Mouse (Mus musculus) liver, adult 2 months (tissue): ENCODE data around the gene Cntnap4. TPM values are rescaled to one million over a fixed set of nuclear protein-coding genes. Genes with fewer than 3 reads are reported as not detected.

Source experiments
- DNase-seq: peaks from one replicate; pipeline ENCODE4 v3.0.0-alpha.2; 2011; ENCODE audit warnings: low read depth, low spot score; ENCODE audit errors: extremely low read depth
- H3K27ac ChIP-seq: fragments of 200-500 bp; replicated peaks from 2 replicates; pipeline ENCODE4 v1.5.1; 2012; ENCODE audit warnings: low read depth, mild to moderate bottlenecking, control low read depth, inconsistent platforms, low read length; ENCODE audit not compliant: insufficient read depth
- H3K27me3 ChIP-seq: fragments of 200-500 bp; 2 replicates; pipeline ENCODE4 v1.6.1; 2012; ENCODE audit warnings: mild to moderate bottlenecking, moderate library complexity, low read length, inconsistent platforms; ENCODE audit not compliant: control insufficient read depth, insufficient read depth
- H3K36me3 ChIP-seq: fragments of 200-500 bp; 2 replicates; pipeline ENCODE4 v1.6.1; 2012; ENCODE audit warnings: low read length, inconsistent platforms; ENCODE audit not compliant: control insufficient read depth, insufficient read depth
- H3K4me1 ChIP-seq: fragments of 200-500 bp; 2 replicates; pipeline ENCODE4 v1.6.1; 2011; ENCODE audit warnings: low read length; ENCODE audit not compliant: control insufficient read depth, insufficient read depth
- H3K4me3 ChIP-seq: fragments of 200-500 bp; 2 replicates; pipeline ENCODE4 v1.5.1; 2011; ENCODE audit warnings: low read depth, mild to moderate bottlenecking, control low read depth, low read length, moderate library complexity; ENCODE audit not compliant: insufficient read depth
- H3K79me2 ChIP-seq: fragments of 200-500 bp; 2 replicates; pipeline ENCODE4 v1.6.1; 2012; ENCODE audit warnings: inconsistent platforms, mild to moderate bottlenecking, low read length, moderate library complexity; ENCODE audit not compliant: control insufficient read depth, insufficient read depth
- H3K9ac ChIP-seq: fragments of 200-500 bp; 2 replicates; pipeline ENCODE4 v1.6.1; 2012; ENCODE audit warnings: low read depth, mild to moderate bottlenecking, control low read depth, inconsistent platforms, low read length
- CTCF ChIP-seq: fragments of 200-500 bp; IDR thresholded peaks from 2 replicates; pipeline ENCODE4 v1.5.1; 2011; ENCODE audit warnings: low read depth, low read length, control low read depth
- POLR2A ChIP-seq: fragments of 200-500 bp; IDR thresholded peaks from 2 replicates; pipeline ENCODE4 v1.6.1; 2011; ENCODE audit warnings: low read length, control low read depth; ENCODE audit not compliant: insufficient read depth; ENCODE audit errors: extremely low read depth
- WGBS: fragments of 180-500 bp; shearing (Covaris S2); methylation state at CpG from one replicate; pipeline ENCODE4 v1.1.7; 2018; 5-methylcytosine and 5-hydroxymethylcytosine counted together
- polyA plus RNA-seq: library from polyadenylated mRNA; depleted of rRNA; stranded (reverse); fragments of >200 nt; gene quantifications from 2 replicates; pipeline ENCODE4 v1.2.3, GENCODE M21; 2012
- total RNA-seq: library from RNA; depleted of rRNA; stranded (reverse); fragments of >200 nt; gene quantifications from 2 replicates; pipeline ENCODE4 v1.2.3, GENCODE M21; 2014

Cntnap4 gene
- total and polyA plus RNA-seq, 2 experiments = not detected

DNA sequence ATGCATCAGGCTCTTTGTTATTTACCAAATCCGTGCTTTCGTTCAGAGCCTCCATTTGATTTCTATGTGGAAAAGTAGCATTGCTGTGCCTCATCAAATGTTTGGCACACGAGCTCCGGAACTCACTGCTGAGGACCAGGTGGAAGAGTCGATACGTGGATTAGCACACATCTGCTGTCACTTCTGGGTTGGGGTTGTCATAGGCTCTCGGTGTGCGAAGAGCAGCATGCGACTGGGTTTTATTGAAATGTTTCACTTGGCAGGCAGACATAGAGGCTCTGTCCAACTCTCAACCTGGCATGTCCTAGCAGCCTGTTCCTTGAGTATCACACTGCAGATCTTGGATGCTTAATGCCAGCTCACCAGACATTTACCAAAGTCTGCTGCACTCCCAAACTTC lies 111.9 kb downstream of the Cntnap4 start:
- TF ChIP-seq CTCF (no peak), POLR2A (no peak)
- DNase-seq = no peak
- Histone ChIP-seq H3K9ac (no peak overlapping the region), H3K79me2 (no peaks in the 10 kb centered on the region), H3K4me3 (no peak overlapping the region), H3K27me3 (no peaks in the 10 kb centered on the region), H3K4me1 (no peaks in the 10 kb centered on the region), H3K27ac (no peak overlapping the region), H3K36me3 (no peaks in the 10 kb centered on the region)
- WGBS = 88% methylated on average over 9 of the region's 9 CpGs

DNA sequence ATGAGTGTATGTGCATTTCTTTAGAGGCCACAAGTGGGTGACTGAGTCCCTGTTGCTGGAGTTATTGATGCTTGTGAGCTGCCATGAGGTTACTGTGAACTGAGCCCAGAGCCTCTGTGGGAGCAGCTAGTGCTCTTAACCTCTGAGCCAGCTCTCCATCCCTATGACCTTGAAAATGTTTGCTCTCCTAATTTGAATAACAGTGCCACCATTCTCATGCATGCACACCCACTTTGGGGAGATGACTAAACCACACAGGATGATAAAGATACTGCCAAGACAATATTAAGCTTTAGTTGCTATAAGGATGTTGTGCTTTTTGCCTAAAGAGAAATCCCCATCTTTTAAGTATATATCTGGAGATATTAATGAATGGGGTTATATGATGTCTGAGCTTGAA lies 125.9 kb downstream of the Cntnap4 start:
- no peak overlapping the region for H3K4me3 ChIP-seq
- H3K4me1 ChIP-seq = no peaks in the 10 kb centered on the region
- no peak for TF ChIP-seq POLR2A
- TF ChIP-seq CTCF = no peak
- H3K27ac ChIP-seq = no peak overlapping the region
- no peaks in the 10 kb centered on the region for H3K36me3 ChIP-seq
- no peak overlapping the region for H3K9ac ChIP-seq
- no peak for DNase-seq
- no peaks in the 10 kb centered on the region for H3K27me3 ChIP-seq
- H3K79me2 ChIP-seq = no peaks in the 10 kb centered on the region

DNA sequence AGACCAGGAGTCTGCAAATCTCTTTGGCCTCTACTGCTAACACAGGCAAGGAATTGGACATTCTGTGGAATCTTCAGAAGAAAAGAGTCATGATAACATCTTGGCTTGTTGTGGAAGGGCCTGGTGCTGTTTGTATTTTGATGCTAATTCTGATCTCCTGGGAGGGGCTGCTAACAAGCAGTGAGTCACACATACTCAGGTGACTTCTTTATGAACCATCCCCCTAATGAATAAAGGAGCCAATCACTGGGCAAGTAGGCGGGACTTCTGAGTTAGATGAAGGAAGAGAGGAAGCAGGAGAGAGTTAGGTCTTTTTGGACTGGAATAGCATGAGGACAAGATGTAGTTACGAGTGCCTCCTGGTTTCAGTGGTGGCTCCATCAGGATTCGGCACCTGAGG lies 128.3 kb downstream of the Cntnap4 start:
- no peaks in the 10 kb centered on the region for H3K36me3 ChIP-seq
- WGBS = 82% methylated on average over 3 of the region's 3 CpGs
- DNase-seq = no peak
- H3K27ac ChIP-seq = no peak overlapping the region
- no peaks in the 10 kb centered on the region for H3K4me1 ChIP-seq
- H3K9ac ChIP-seq = no peak overlapping the region
- TF ChIP-seq CTCF = no peak
- TF ChIP-seq POLR2A = no peak
- H3K27me3 ChIP-seq = no peaks in the 10 kb centered on the region
- no peaks in the 10 kb centered on the region for H3K79me2 ChIP-seq
- no peak overlapping the region for H3K4me3 ChIP-seq

DNA sequence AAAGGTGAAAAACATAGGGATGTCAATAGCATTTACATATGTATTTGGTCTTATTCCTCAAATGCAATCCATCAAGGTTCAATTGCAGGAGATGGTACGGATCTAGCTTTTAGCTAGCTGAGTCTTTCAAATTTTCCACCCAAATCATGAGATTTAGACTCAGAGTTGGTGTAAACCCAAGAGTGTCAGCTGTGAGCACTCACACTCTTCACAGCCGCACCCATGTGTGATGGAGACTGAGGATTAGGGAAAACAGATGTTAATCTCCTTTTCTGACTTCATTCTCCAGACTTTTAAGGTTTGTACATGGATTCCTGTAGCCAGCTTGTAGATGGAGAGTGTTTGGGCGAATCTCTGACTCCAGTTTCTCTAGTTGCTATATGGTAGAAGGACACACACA lies 147.1 kb downstream of the Cntnap4 start:
- H3K4me1 ChIP-seq = no peaks in the 10 kb centered on the region
- no peaks in the 10 kb centered on the region for H3K27me3 ChIP-seq
- 43% methylated on average over 3 of the region's 3 CpGs for WGBS
- H3K36me3 ChIP-seq = no peaks in the 10 kb centered on the region
- H3K9ac ChIP-seq = no peak overlapping the region
- no peak for DNase-seq
- no peak overlapping the region for H3K4me3 ChIP-seq
- H3K79me2 ChIP-seq = no peaks in the 10 kb centered on the region
- H3K27ac ChIP-seq = no peak overlapping the region
- no peak for TF ChIP-seq POLR2A
- TF ChIP-seq CTCF = no peak

DNA sequence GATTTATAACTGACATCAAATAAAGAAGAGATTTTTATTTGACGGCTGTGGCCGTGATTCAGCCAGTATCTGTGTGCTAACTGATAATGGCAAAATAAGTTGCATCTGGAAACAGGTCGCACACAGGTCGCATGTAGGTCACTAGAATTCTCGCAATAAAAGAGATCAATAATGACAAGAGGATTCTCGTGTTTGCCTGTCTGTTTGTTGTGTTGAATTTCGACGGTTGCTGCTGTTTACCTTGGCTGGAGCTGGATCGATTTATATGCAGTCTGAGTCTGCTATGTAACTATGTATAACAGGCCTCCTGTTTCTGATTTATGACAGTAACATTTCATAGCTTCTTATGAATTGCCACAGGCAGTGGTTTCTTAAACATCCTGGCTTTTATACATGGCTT lies 155.1 kb downstream of the Cntnap4 start:
- Histone ChIP-seq H3K36me3 (no peaks in the 10 kb centered on the region), H3K9ac (no peak overlapping the region), H3K27me3 (peaks cover 2% of the 10 kb centered on the region; the same call in 1 of the 2 replicates), H3K4me1 (no peaks in the 10 kb centered on the region; the same call in 1 of the 2 replicates), H3K4me3 (no peak overlapping the region), H3K27ac (no peak overlapping the region), H3K79me2 (no peaks in the 10 kb centered on the region)
- TF ChIP-seq CTCF (no peak), POLR2A (no peak)
- WGBS = 18% methylated on average over 9 of the region's 9 CpGs
- peak; percentile 65 for DNase-seq

DNA sequence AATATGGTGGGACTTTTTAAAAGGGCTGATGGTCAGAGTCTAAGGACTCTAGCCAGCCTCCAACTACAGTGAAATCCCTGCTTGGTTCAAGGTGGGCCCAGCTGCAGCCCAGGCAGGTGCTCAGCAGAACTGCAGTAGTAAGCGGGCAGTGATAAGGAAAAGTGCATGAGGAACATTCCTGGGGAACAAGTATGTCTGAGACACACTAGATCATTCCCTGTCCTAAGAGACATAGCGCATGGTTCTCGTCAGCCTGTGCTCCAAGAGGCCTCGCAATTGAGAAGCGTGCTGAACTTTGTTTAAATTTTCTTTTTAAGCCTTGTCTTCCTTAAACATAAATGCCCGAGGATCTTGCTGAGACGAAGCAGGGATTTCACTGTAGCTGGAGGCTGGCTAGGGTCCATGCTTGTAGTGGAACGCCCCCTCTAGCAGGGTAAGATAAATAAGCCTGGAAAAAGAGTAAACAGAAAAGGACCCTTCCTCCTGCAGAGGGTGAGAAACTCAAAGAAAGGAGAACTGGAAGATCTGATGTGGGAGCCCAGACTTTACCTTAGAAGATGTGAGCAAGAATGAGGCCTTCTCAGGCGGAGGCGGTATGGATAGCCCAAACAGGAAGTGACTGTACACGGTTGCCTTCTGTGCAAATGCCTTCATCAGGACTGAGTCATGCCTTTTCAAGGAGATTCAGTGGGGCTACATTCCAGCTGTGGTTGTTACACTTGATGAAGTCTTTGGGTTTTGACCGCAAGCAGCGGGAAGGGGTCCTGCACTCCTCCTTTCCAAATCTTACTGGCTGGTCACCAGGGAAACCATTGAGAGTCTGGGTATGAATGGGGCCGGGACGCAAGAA lies 161.0 kb downstream of the Cntnap4 start:
- TF ChIP-seq CTCF (no peak), POLR2A (no peak)
- no peak overlapping the region for H3K4me3 ChIP-seq
- DNase-seq = no peak
- H3K36me3 ChIP-seq = no peaks in the 10 kb centered on the region
- H3K27me3 ChIP-seq = no peaks in the 10 kb centered on the region
- H3K79me2 ChIP-seq = no peaks in the 10 kb centered on the region
- H3K27ac ChIP-seq = no peak overlapping the region
- WGBS = 81% methylated on average over 15 of the region's 15 CpGs
- no peak overlapping the region for H3K9ac ChIP-seq
- H3K4me1 ChIP-seq = no peaks in the 10 kb centered on the region
